Mouse (Mus musculus) forebrain, embryonic 13.5 days (tissue): ENCODE measurements at regions not wholly inside any gene's neighbourhood (a gene's known extent, or its start where the extent isn't known, plus 50 kb on each side); places are given as distances from the start of the nearest gene placed in this dataset.

Source experiments
- ATAC-seq: fragments of 200-750 bp; cut with Nextera tagmentation; 2 replicates; pipeline ENCODE4 v1.8.0; 2017
- H3K27ac ChIP-seq: fragments of 300-500 bp; sonication (generic); 2 replicates; pipeline ENCODE4 v1.5.1; 2015; ENCODE audit warnings: inconsistent platforms, mild to moderate bottlenecking, moderate library complexity
- H3K27me3 ChIP-seq: fragments of 300-500 bp; sonication (generic); 2 replicates; pipeline ENCODE4 v1.6.1; 2015; ENCODE audit warnings: mild to moderate bottlenecking, inconsistent platforms
- H3K36me3 ChIP-seq: fragments of 300-500 bp; sonication (generic); 2 replicates; pipeline ENCODE4 v1.6.1; 2015; ENCODE audit warnings: mild to moderate bottlenecking, inconsistent platforms; ENCODE audit not compliant: poor library complexity, severe bottlenecking
- H3K4me1 ChIP-seq: fragments of 300-500 bp; sonication (generic); 2 replicates; pipeline ENCODE4 v1.6.1; 2015; ENCODE audit warnings: inconsistent platforms
- H3K4me2 ChIP-seq: fragments of 300-500 bp; sonication (generic); 2 replicates; pipeline ENCODE4 v1.6.1; 2015; ENCODE audit warnings: inconsistent platforms, mild to moderate bottlenecking, moderate library complexity
- H3K4me3 ChIP-seq: fragments of 300-500 bp; sonication (generic); 2 replicates; pipeline ENCODE4 v1.5.1; 2015; ENCODE audit warnings: mild to moderate bottlenecking, inconsistent platforms
- H3K9ac ChIP-seq: fragments of 300-500 bp; sonication (generic); 2 replicates; pipeline ENCODE4 v1.6.1; 2015; ENCODE audit warnings: mild to moderate bottlenecking, inconsistent platforms
- H3K9me3 ChIP-seq: fragments of 300-500 bp; sonication (generic); replicated peaks from 2 replicates; pipeline ENCODE4 v1.6.1; 2016; ENCODE audit warnings: inconsistent platforms
- WGBS: fragments of 180-500 bp; shearing (Covaris S2); methylation state at CpG from one replicate; pipeline ENCODE4 v1.1.7; 2015; 5-methylcytosine and 5-hydroxymethylcytosine counted together

DNA sequence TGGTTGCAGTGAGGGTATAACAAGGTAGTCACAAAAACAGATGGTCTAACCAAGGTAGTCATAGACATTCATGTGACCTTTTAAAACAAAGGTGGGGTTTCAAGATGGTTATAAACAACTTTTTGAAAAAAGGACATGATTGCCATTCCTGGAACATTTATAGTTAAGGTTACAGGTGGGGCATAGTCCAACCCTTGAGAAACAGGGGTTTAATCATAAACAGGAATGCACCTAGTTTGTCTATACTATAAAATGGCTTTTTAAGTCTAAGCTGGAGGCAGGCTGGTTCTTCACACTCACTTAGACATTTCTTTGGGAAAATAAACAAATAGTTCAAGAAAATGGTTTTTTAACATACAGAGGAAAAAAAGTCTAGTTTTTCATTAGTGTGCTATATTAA is 525.7 kb upstream of the Atp2b1 start:
- Histone ChIP-seq H3K4me2 (no peak overlapping the region), H3K27me3 (no peaks in the 10 kb centered on the region), H3K36me3 (no peaks in the 10 kb centered on the region), H3K9ac (no peak overlapping the region), H3K9me3 (no peaks in the 10 kb centered on the region), H3K4me1 (no peaks in the 10 kb centered on the region), H3K27ac (no peak overlapping the region), H3K4me3 (no peak overlapping the region)
- no peak for ATAC-seq

DNA sequence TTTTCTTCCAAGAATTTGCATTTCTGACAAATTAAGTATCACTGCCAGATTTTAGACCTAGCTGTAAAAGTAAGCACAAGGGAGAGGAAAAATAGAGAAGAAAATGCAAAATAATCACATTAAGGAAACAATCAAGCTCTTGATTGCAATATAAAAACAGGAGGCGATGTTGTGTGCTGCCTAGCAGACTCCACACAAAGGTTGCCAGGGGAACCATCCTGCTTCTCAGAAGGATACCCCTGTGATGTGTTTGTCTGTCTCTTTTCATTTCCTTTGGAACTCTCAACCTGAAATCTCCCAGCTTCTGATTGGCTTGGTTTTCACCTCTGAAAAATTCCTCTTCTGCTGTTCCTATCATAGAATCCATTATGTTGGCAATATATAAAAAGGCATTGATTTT is 514.3 kb upstream of the Atp2b1 start:
- Histone ChIP-seq H3K4me1 (peaks cover 11% of the 10 kb centered on the region), H3K36me3 (no peaks in the 10 kb centered on the region), H3K27me3 (no peaks in the 10 kb centered on the region), H3K9me3 (no peaks in the 10 kb centered on the region), H3K4me2 (no peak overlapping the region; the same call in 1 of the 2 replicates), H3K4me3 (no peak overlapping the region), H3K27ac (no peak overlapping the region), H3K9ac (no peak overlapping the region)
- WGBS: 0% methylated on average over 1 of the region's 1 CpGs
- ATAC-seq: peak; percentile 82

DNA sequence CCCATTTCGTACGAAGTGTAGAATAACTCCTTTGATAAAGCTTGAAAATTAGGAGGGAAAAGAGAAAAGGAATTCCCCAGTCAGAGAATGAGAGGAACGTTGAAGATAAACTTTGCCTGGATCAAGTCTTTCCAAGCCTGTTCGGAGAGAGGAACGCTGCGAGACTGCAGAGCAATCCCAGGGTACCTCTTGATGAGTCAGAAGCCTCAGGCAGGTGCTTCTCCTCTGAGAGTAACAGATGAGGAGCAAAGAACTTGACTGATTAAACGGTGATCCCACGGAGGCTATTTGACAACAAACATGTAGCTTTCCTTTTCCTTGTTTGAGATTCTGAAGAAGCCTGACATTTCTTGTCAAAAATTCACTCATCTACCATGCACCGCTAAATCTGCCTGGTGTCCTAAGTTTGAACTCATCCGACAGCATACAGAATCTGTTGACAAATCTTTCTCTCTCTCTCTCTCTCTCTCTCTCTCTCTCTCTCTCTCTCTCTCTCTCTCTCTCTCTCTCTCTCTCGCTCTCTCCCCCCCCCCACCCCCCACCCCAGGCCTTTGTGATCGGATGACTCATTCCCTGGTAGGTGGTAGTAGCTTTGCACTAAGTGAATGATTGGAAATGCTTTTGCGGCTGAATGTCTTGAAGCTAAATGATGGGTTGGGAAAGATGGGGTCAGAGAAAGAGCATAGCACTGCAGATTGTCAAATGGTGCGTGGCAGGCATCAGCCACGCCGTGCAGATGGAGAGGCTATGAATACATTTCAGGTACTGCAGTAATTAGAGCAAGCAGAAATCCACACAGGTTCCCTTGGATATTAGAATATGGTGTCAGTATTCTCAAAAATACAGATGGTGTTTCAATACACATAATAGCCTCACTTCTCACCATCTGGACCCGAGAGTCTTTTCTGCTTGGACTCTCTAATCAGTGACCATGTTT is 496.1 kb upstream of the Atp2b1 start:
- H3K4me3 ChIP-seq: no peak overlapping the region
- ATAC-seq: peak; percentile 89
- no peak overlapping the region for H3K4me2 ChIP-seq
- H3K9ac ChIP-seq: no peak overlapping the region
- no peak overlapping the region for H3K27ac ChIP-seq
- no peaks in the 10 kb centered on the region for H3K4me1 ChIP-seq
- H3K36me3 ChIP-seq: no peaks in the 10 kb centered on the region
- no peaks in the 10 kb centered on the region for H3K9me3 ChIP-seq
- 65% methylated on average over 16 of the region's 17 CpGs for WGBS
- no peaks in the 10 kb centered on the region for H3K27me3 ChIP-seq

DNA sequence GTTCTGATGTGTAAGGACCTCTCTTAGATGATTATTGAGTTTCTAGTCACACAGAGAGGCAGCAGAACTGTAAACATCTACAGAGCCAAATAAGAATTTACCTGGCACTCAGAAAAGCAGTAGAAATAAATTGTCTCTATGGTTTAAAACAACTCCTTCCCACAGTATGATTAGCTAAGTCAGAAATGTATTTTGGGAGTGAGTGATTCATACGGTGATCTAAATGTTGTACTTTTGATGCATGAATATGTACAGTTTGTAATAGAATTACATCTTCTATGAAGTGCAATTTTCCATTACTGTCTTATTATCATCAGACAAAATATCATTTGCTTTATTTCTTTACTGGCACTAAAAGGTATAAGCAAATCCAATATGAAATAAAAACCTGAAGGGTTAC is 489.8 kb upstream of the Atp2b1 start:
- H3K36me3 ChIP-seq: no peaks in the 10 kb centered on the region
- H3K4me3 ChIP-seq: no peak overlapping the region
- H3K9me3 ChIP-seq: no peaks in the 10 kb centered on the region
- no peak overlapping the region for H3K9ac ChIP-seq
- WGBS: 92% methylated on average over 1 of the region's 1 CpGs
- H3K4me2 ChIP-seq: no peak overlapping the region
- no peaks in the 10 kb centered on the region for H3K4me1 ChIP-seq
- no peaks in the 10 kb centered on the region for H3K27me3 ChIP-seq
- H3K27ac ChIP-seq: no peak overlapping the region
- ATAC-seq: no peak

DNA sequence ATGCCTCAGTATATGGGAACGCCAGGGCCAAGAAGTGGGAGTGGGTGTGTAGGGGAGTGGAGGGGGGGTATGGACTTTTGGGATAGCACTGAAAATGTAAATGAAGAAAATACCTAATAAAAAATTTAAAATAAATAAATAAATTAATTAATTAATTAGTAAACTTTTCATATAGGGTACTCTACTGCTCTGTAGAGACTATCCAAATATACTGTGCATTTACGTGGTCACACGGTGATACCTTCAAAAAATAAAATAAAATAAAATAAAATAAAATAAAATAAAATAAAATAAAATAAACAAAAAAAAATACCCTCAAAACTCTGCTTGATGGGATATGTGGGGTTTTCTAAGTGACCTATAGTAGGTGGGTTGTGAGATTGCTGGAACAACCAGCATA is 479.2 kb upstream of the Atp2b1 start:
- Histone ChIP-seq H3K9me3 (no peaks in the 10 kb centered on the region), H3K4me2 (no peak overlapping the region), H3K9ac (no peak overlapping the region), H3K4me1 (no peaks in the 10 kb centered on the region), H3K36me3 (no peaks in the 10 kb centered on the region), H3K27me3 (no peaks in the 10 kb centered on the region), H3K4me3 (no peak overlapping the region), H3K27ac (no peak overlapping the region)
- WGBS: 93% methylated on average over 3 of the region's 3 CpGs
- peak; percentile 59 for ATAC-seq

DNA sequence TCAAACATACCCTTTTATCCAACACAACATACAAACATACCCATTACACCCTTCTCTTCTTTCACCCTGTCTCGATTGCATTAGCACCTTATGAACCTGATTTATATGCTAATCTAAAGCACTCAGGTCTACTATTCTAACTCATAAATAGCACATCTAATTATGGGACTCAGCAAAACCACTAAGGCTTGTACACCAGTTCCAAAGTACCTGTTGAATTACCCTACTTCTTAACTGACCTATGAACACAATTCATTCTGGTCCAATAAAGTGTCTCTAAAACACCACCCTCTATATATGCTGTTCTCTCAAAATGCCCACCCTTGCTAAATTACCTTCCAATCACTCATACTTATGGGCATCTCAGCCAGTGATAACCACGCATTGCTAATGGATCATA is 452.7 kb upstream of the Atp2b1 start:
- no peak for ATAC-seq

DNA sequence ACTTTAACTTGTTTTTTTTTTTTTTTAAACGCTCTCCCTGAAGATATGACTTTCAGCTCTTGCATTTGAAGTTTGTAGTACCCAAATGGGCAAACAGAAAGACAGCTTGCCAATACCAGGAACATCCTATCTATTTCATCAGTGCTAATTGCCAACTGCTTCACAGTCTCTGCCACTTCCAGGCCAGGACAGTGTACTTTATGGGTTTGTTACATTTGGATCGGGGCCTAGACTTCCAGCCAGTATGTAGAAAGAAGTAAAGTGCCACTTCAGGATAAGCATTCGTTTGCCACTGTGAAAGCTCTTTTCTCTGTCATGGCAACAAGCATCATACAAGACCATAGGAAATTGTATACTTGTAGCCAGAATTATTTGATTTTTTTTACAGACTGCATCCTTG is 439.6 kb upstream of the Atp2b1 start:
- Histone ChIP-seq H3K9ac (no peak overlapping the region), H3K9me3 (no peaks in the 10 kb centered on the region), H3K4me2 (no peak overlapping the region), H3K4me3 (no peak overlapping the region), H3K27ac (no peak overlapping the region), H3K4me1 (no peaks in the 10 kb centered on the region), H3K27me3 (no peaks in the 10 kb centered on the region), H3K36me3 (no peaks in the 10 kb centered on the region)
- no peak for ATAC-seq
- 87% methylated on average over 3 of the region's 3 CpGs for WGBS

More for the DNA sequence above, 452.7 kb upstream of the Atp2b1 start:
- 86% methylated on average over 2 of the region's 2 CpGs for WGBS
- Histone ChIP-seq H3K27ac (no peak overlapping the region), H3K9ac (no peak overlapping the region), H3K4me1 (no peaks in the 10 kb centered on the region), H3K4me2 (no peak overlapping the region), H3K9me3 (no peaks in the 10 kb centered on the region), H3K36me3 (no peaks in the 10 kb centered on the region), H3K27me3 (no peaks in the 10 kb centered on the region), H3K4me3 (no peak overlapping the region)

DNA sequence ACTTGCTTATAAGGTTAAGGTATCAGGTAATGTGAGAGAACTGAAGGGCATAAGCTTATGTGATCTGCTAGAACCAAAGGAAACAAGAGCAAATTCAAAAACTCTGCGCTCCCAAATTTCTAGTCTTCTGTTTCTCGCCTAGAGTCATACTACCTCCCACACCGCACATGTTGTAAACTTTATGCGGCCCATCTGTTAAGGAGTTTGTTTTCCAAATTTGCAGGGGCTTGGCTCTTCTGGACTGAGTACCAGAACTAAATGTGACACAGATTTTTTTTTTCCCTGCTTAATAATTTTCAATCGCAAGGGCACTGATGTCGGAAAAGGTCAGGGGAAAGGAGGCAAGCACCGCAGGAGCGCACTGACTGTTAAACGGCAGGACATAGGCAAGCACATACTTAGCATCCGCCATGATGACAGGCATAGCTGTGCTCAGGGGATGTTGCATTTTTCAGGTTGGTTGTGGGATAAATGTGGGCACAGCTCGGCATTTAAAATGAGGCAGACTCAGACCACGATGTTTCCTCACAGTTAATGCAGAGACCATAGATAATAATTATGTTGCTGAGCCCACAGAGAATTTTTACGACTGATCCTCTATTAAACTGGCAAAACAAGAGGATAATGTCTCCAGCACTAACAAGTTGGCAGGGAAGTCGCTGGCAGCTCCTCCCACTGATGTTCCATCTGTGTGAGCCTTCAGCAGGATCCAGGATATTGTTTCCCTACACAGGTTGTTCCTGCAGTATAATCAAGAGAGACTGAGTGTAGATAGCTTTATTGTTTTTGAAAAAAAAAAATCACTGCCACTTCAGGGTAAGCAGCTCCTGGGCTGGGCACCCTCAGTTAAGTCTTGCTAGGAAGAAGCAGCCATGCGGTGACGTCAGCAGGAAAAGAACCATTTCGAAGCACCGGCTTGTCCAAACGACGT is 428.2 kb upstream of the Atp2b1 start:
- Histone ChIP-seq H3K4me3 (no peak overlapping the region), H3K27me3 (no peaks in the 10 kb centered on the region), H3K4me1 (no peaks in the 10 kb centered on the region), H3K36me3 (no peaks in the 10 kb centered on the region), H3K27ac (no peak overlapping the region), H3K9me3 (no peaks in the 10 kb centered on the region; the same call in 1 of the 2 replicates), H3K9ac (no peak overlapping the region), H3K4me2 (no peak overlapping the region)
- 88% methylated on average over 20 of the region's 20 CpGs for WGBS
- peak; percentile 80; the same call in 1 of the 2 replicates for ATAC-seq

DNA sequence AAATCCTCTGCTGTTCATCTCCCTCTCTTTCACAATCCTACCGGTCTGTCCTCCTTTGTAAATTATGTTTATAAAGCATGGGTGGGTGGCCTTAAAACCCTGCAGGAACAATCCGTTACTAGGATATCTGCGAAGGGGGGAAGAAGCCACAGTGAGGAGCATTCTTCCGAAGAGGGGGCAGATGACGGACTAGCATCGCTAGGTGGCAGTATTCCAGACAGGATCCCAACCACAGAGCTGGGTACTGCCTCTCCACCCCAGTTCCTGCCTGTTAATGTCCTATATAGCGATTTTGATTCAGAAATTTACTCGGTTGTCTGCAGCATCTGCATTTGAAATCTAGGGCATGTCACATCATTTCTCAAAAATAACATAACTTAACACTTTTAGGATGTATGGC is 419.9 kb upstream of the Atp2b1 start:
- no peak overlapping the region for H3K4me2 ChIP-seq
- no peak overlapping the region for H3K9ac ChIP-seq
- no peak overlapping the region for H3K27ac ChIP-seq
- no peaks in the 10 kb centered on the region for H3K36me3 ChIP-seq
- no peaks in the 10 kb centered on the region for H3K27me3 ChIP-seq
- 17% methylated on average over 8 of the region's 8 CpGs for WGBS
- no peaks in the 10 kb centered on the region for H3K9me3 ChIP-seq
- ATAC-seq: peak; percentile 88
- H3K4me1 ChIP-seq: no peaks in the 10 kb centered on the region
- no peak overlapping the region for H3K4me3 ChIP-seq

DNA sequence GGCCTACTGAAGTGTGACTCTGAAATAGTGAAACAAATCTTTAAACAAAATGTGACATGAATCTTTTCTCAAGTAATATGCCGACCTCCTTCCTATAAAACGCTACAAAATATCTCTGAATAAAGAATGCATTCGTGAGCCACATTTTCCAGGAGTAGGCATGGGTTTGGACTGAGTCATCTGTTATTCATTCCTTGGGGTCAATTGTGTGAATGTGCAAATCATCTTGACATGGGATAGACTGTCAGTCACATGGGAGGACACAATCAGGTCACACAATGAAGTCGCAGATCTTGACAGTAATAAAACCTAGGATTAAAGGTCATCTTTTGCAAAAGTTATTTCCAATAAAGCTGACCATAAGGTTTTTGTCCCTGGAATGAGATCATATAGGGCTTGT is 418.0 kb upstream of the Atp2b1 start:
- H3K4me1 ChIP-seq: no peaks in the 10 kb centered on the region
- no peak overlapping the region for H3K4me3 ChIP-seq
- 94% methylated on average over 4 of the region's 4 CpGs for WGBS
- no peaks in the 10 kb centered on the region for H3K36me3 ChIP-seq
- ATAC-seq: no peak
- H3K27me3 ChIP-seq: no peaks in the 10 kb centered on the region
- H3K9me3 ChIP-seq: no peaks in the 10 kb centered on the region
- no peak overlapping the region for H3K4me2 ChIP-seq
- H3K9ac ChIP-seq: no peak overlapping the region
- H3K27ac ChIP-seq: no peak overlapping the region

DNA sequence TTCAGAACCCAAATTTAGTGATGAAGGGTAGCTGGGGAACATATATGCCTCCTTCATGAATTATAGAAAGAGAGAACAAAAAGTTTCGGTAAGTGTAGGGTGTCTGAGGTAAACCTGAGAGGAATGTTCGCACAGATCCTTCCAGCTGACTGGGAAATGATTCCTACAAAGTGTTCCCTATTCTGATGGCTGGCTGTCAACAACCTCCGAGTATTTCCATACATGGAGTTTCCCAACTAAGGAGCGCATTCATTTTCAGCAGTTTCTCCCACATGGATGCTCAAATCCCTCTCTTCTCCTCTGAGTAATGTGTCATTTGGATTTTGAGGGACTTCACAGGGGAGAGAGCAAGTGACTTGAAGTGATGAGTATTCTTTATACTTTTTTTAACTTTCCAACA is 413.9 kb upstream of the Atp2b1 start:
- no peak overlapping the region for H3K27ac ChIP-seq
- no peaks in the 10 kb centered on the region for H3K27me3 ChIP-seq
- WGBS: 91% methylated on average over 4 of the region's 4 CpGs
- ATAC-seq: no peak
- no peak overlapping the region for H3K4me3 ChIP-seq
- no peaks in the 10 kb centered on the region for H3K9me3 ChIP-seq
- no peaks in the 10 kb centered on the region for H3K36me3 ChIP-seq
- H3K4me1 ChIP-seq: no peaks in the 10 kb centered on the region
- H3K9ac ChIP-seq: no peak overlapping the region
- no peak overlapping the region for H3K4me2 ChIP-seq

DNA sequence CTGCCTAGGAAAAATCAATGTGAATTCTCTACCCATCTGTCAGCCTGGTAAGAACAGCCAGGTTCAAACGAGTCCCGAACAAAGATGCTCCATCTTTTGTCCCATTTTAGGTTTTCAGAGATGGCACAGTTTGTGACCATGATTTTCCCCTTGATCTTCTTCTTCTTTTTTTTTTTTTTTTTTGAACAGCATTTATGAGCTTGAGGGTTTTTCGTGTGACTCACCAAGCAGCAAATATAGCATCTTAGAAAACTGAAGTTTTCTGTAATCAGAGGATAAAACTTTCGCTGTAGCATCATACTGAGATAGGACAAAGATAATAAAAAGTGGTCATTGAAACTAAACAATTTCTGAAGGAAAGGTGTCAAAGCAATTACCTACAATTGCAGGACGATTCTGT is 412.6 kb upstream of the Atp2b1 start:
- no peaks in the 10 kb centered on the region for H3K36me3 ChIP-seq
- 78% methylated on average over 5 of the region's 5 CpGs for WGBS

More for the DNA sequence above, 412.6 kb upstream of the Atp2b1 start:
- H3K4me2 ChIP-seq: no peak overlapping the region
- no peaks in the 10 kb centered on the region for H3K9me3 ChIP-seq
- H3K4me1 ChIP-seq: no peaks in the 10 kb centered on the region
- no peaks in the 10 kb centered on the region for H3K27me3 ChIP-seq
- no peak overlapping the region for H3K27ac ChIP-seq
- ATAC-seq: no peak
- no peak overlapping the region for H3K4me3 ChIP-seq
- H3K9ac ChIP-seq: no peak overlapping the region
